Mouse (Mus musculus): ENCODE measurements around the gene Epop. TPM values are rescaled to one million over a fixed set of nuclear protein-coding genes. Genes with fewer than 3 reads are reported as not detected.

The Epop gene
- 2.5 and 3.6 TPM in 2 replicates for polyA plus RNA-seq (2015; fragmentation: Nextera tagmentation; extraction: Ambion mirVana)

GRCm38 (mm10) chr11:97629576-97629975 lies at the start of gene Epop:
Epop (minus strand) TSS chr11:97629702.

GRCm38 (mm10) chr11:97662893-97663527 lies 33.5 kb upstream of the Epop start, which contains the start of gene Mllt6:
Mllt6 (plus strand) TSS chr11:97663414.

Small RNAs within 50 kb of the gene (microRNA-seq; reads per million reads assigned to microRNA genes)
- gene Gm24158 (not detected), gene Mir6927 (not detected)

Other genes starting within 250 kb of the Epop start
- gene Arhgap23, start 214.2 kb downstream of the Epop start, polyA plus RNA-seq (2015; fragmentation: Nextera tagmentation; extraction: Ambion mirVana), result 12.0 and 13.5 TPM in 2 replicates
- 0.78 and 0.79 TPM in 2 replicates for gene 4933428G20Rik, start 129.4 kb downstream of the Epop start, polyA plus RNA-seq (2015; fragmentation: Nextera tagmentation; extraction: Ambion mirVana)
- 16.2 and 17.6 TPM in 2 replicates for gene Srcin1, start 53.5 kb downstream of the Epop start, polyA plus RNA-seq (2015; fragmentation: Nextera tagmentation; extraction: Ambion mirVana)
- gene Mllt6, start 33.7 kb upstream of the Epop start, polyA plus RNA-seq (2015; fragmentation: Nextera tagmentation; extraction: Ambion mirVana), result 1.8 and 2.6 TPM in 2 replicates
- gene Cisd3, start 56.1 kb upstream of the Epop start, polyA plus RNA-seq (2015; fragmentation: Nextera tagmentation; extraction: Ambion mirVana), result 57.5 and 58.6 TPM in 2 replicates
- 12.8 and 18.4 TPM in 2 replicates for gene Pcgf2, start 70.8 kb upstream of the Epop start, polyA plus RNA-seq (2015; fragmentation: Nextera tagmentation; extraction: Ambion mirVana)
- 528 and 544 TPM in 2 replicates for gene Psmb3, start 73.7 kb upstream of the Epop start, polyA plus RNA-seq (2015; fragmentation: Nextera tagmentation; extraction: Ambion mirVana)
- 5.4 and 5.6 TPM in 2 replicates for gene Pip4k2b, start 115.0 kb upstream of the Epop start, polyA plus RNA-seq (2015; fragmentation: Nextera tagmentation; extraction: Ambion mirVana)
- 12.0 and 12.6 TPM in 2 replicates for gene Cwc25, start 136.9 kb upstream of the Epop start, polyA plus RNA-seq (2015; fragmentation: Nextera tagmentation; extraction: Ambion mirVana)
- gene 1700001P01Rik, start 146.2 kb upstream of the Epop start, polyA plus RNA-seq (2015; fragmentation: Nextera tagmentation; extraction: Ambion mirVana), result 0.26 and 0.53 TPM in 2 replicates
- 338 and 378 TPM in 2 replicates for gene Rpl23, start 152.7 kb upstream of the Epop start, polyA plus RNA-seq (2015; fragmentation: Nextera tagmentation; extraction: Ambion mirVana)
- gene Lasp1, start 169.3 kb upstream of the Epop start, polyA plus RNA-seq (2015; fragmentation: Nextera tagmentation; extraction: Ambion mirVana), result 111 and 130 TPM in 2 replicates
- gene B230217C12Rik, start 211.1 kb upstream of the Epop start, polyA plus RNA-seq (2015; fragmentation: Nextera tagmentation; extraction: Ambion mirVana), result 44.2 and 46.7 TPM in 2 replicates